In the genomic region with DNA sequence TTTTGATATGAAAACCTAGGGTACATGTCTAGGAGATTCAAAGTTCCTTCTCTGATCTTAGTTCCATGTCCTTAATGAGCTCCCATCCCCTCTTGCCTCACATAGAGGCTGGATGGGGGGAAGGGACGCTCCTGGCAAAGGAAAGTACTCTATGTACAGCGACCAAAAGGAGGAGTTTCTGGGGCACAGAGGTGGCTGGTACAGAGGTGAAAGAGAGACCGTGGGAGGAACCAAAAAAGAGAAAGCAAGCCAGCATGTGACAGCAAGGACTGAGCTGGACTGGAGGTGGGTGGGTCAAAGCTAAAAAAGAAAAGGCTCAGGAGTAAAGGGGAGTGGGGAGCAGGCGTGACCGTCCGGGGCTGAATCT, we compare ENCODE assay signal across 1 mouse cellular context.
TF ChIP-seq lines count a peak whose summit lies in the region.

No protein-coding gene starts in this region.

TF ChIP-seq in C2C12, 6 proteins besides CTCF, POLR2A, EP300 and RAD21 (continued from another document):
- TF ChIP-seq MYOD1 (IDR thresholded peaks at IDR 0.05; ENCODE audit: control insufficient read depth, insufficient read length, low read depth), result no peak
